10 mouse cellular contexts compared by ENCODE assay signal in genomic region chr1:89193576-89193975, GRCm38 (mm10).
DNase-seq lines count a peak whose midpoint lies in the region.
"Had no signal": no experiment of that assay in that cellular context is flagged by ENCODE, and none has a peak within 500 bp of the region (broad histone marks: within the 10 kb centered on the region; RNA-seq: fewer than 3 reads in every experiment).

No protein-coding gene starts in this region.

- DNase-seq in layer of hippocampus, postnatal 10 days (ENCODE audit: low spot score in 2 of 2), result peak; percentile 36 to 40
- DNase-seq in layer of hippocampus, adult 9-10 months (ENCODE audit: low spot score), result no peak
- peak; percentile 44 to 72 for DNase-seq in frontal cortex, adult 2 months (ENCODE audit: extremely low spot score in 1 of 2, low spot score in 1 of 2)
- DNase-seq in frontal cortex, postnatal 36 days (ENCODE audit: low spot score in 2 of 2), result peak; percentile 43 to 54
- DNase-seq in right cerebral cortex, postnatal 25 days, result peak; percentile 40
- no peak for DNase-seq in lung, postnatal 14 days
- DNase-seq in kidney, postnatal 14 days, result no peak
- DNase-seq: cerebellum, adult 11 months; cerebellum, adult 9-11 months; kidney, adult 11 months had no signal

Comparison
In these comparisons a context has a peak if more than half of its experiments do, and no peak if none do; other contexts are left out.
1. DNase-seq: peak in layer of hippocampus, postnatal 10 days (2 of 2), frontal cortex, adult 2 months (2 of 2), frontal cortex, postnatal 36 days (2 of 2) and right cerebral cortex, postnatal 25 days (single experiment); none in layer of hippocampus, adult 9-10 months (single experiment), lung, postnatal 14 days (single experiment) and kidney, postnatal 14 days (single experiment).